Mouse (Mus musculus) gastrocnemius, adult 8-10 months (tissue): ENCODE measurements around the gene Gse1. TPM values are rescaled to one million over a fixed set of nuclear protein-coding genes. Genes with fewer than 3 reads are reported as not detected.

Experiments used
- DNase-seq, 2 experiments: peaks; one replicate each; pipeline ENCODE4 v3.0.0; 2022; ENCODE audit warnings: low spot score in 2 of 2
- total RNA-seq, 4 experiments: library from RNA; stranded (reverse); gene quantifications; 2 replicates each; pipeline ENCODE4 v1.2.4; 2022

Gene Gse1
- total RNA-seq, 4 experiments from 2014 or later = 32.6 to 36.2 (median 34.6) TPM

DNA sequence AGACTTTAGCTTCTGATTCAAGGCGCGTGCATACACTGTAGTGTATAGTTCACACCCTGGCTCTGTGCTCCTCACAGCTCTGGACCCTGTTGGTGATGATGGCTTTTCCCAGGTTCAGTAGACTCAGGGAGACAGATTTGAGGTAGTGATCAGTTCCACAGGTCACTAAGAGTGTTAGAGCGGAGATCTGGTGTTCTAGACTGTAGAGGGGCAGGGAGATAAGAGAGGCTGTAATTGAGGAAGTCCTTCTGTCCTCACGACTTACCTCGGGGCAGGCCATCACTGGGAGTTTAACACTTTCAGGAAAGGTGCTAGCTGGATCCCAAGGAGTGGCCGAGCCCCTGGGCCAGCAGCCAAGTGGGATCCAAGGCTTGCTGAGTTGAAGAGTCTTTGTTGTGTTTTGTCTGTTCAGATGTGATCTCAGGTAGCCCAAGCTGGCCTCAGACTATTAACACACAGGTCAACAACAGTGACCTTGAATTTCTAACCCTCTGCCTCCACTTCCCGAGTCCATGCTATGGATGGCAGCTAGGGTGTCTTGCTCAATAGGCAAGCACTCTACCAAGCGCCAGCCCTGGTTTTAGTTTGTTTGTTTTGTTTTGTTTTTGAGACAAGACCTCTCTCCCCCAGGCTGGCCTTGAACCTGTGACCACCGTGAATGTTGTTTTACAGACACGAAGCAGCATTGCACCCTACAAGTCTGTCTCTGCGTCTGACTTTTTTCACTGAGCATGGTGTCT, 246.4 kb downstream of the Gse1 start:
- no peak for DNase-seq

DNA sequence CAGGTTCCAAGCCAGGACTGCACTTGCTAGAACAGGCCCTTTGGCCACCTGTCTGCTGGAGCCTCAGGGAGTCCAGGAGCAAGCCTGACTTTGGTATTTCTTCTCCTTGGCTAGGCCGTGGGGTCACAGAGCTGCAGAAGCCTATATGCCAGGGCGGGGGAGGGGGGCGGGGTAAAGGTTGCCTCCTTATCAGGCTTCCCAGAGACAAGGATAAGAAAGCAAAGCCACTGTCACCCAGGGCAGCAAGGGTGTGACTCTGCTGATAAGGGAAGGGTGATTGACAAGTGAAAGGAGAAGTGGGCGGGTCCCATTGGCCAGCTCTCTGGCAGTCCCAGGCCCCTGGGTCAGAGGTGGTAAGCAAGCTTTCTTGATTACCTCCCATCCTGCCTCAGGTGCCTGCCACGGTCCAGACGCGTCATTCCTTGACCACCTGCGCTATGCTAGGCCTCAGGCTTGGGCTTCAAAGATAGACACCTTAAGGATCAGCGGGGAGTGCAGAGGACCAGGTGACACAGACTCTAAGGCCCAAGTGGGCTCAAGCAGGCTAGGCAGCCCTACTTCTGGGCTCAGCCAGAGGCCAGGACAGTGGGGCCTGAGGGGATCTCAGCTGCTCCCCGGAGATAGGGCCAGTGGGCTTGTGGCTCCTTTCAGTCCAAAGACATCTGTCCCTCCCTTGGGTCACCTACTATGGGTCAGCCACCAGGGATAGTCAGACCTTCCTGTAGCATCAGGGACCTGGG, 247.4 kb downstream of the Gse1 start:
- DNase-seq = no peak

GRCm38 (mm10) chr8:120476711-120477575, 248.7 kb downstream of the Gse1 start:
- no peak for DNase-seq

GRCm38 (mm10) chr8:120478754-120479153, 250.5 kb downstream of the Gse1 start:
- DNase-seq = no peak

DNA sequence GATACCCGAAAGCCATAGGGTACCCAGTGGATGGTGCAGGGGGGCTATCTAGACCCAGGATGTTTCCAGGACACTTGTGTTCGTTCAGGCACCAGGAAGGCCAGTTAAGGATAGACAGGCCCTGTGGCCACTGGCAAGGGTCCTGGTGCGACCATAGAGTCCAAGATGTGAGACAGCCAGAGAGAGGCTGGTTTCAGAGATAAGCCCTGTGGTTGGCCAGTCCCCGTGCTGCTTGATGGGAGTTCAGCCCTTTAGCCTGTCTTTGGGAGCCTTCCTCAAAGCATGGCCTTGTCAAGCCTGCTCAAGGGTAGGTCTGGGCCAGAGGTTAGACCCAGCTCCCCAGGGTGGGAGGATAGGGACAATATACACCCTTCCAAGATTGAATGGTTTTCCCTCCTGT, 251.4 kb downstream of the Gse1 start:
- no peak for DNase-seq

GRCm38 (mm10) chr8:120482015-120482689, 253.9 kb downstream of the Gse1 start:
- DNase-seq = no peak

DNA sequence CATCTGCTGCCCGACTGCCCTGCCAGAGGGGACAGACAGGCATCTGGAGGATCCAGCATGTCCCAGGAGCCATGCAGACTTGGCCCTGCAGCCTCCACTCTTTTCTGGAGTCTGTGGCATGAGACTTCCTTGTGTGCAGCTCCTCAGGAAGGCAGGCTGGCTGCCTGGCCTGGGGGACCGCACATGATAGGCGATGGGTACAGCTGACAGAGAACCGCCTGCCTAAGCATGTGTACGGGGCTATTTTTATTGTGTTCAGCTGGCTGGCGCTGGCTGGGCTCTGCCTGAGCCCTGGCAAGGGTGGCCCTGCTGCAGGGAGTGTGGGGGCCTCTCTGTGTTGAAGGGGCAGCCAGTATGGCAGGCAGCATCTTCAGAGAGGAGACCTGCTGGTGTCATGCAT, 256.2 kb downstream of the Gse1 start:
- DNase-seq = no peak

DNA sequence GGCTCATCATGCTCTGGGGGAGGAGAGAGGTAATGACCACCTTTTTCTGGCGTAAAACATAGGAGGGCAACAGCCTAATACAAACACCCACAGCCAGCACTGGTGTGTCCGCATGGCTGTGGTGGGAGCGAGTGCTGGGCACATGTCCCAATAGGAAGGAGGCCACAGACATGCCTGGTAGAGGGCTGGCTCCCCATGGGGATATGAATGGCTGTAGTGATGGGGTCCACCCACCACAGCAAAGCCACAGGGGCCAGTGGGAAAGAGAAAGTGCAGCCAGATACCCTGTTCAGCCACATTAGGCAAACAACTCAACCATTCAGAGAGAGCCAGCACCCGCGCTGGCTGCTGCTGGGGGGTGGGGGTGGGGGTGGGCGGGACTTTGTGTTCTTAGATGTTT, 256.9 kb downstream of the Gse1 start:
- DNase-seq = no peak

- no peak for DNase-seq
Measured at GRCm38 (mm10) chr8:120485551-120486476, 257.6 kb downstream of the Gse1 start.

DNA sequence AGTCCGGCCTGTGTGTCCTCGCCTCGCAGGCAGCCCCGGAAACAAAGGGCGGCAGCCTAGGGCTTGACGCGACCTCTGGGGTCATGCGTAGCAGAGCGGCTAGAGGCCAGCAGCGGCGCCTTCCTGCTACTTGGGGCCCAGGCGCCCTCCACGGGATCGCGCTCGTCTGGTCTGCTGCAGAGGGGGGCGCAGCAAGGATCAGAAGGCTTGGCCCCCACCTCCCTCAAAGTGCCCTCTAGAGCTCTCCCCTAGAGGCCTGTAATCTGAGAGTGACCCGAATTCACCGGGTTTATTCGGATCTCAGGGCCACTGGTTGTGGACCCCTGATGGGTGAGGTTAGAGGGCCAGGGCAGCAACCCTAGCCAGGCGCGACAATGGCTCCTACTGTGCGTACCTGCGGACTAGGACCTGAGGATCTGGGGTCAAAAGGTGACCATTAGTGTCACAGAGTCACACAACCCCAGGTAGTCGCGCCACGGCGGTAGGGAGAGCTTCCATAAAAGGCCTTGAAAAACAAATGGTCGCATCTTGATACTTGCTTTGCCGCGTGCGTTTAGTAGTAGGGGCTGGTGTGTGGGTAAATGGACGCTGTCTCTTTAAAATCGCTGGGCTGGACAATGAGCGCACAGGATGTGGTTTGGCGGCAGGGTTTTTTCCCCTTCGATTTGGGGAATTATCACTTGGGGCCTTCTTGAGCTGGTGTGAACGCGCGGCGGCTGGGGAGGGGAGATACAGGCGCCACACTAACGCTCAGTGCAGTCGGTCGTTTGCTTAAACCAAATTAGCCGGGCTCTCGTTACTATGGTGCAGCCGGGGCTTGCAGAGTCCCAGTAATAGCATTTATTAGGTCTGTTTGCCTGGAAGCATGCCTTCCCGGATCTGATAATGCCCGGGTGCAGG, 258.5 kb downstream of the Gse1 start:
- no peak for DNase-seq

DNA sequence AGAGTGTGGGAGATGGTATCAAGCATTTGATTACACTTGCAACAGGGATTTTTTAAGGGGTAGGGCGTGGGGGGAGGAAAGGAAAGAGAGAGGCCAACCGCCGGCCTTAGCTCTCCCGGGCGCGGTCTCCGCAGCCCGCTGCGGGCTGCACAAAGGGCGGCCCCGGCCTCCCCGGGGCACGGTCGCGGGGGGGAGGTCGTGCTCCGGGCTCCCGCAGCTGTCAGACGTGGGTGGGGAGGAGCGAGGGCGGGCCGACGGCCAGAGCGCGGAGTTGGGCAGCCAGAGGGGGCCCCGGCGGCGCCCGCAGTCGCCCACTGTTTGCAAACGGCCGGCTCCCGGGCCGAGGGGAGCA, 259.1 kb downstream of the Gse1 start:
- DNase-seq = peak in 1 of 2 experiments; percentile 46

DNA sequence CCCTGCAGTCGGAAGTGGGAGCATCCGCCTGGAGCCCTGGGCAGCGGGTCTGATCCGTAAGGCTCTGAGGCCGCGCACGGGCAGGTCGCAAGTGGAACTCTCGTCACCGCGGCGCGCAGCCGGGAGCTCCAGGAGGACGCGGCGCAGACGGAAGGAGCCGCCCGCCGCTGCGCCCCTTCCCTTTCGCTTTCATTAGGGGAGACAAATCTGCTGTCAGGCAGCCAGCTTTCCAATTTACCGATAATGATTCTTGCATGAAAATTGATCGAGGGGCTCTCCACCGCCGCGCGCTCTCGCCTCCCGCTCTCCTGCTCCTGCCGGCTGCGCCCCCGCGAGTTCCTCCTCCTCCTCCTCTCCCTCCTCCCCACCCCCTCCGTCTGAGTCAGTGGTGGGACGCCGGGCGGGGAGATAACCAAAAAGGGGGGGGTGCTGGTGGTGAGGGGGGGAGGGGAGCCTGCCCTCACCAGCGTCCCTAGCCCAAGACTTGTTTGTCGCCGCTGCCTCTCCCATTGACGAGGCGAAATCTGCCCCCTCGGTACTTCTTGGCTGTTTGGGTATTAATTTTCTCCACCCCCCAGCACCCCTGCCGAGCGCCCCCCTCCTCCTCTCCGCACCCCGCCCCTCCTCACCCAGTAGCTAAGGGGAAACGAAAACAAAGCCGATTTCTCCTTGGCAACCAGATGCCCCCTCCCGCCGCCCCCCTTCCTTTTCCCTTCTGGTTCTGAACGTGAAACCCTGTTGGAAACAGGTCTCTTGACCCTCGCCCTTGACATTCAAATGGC, 259.7 kb downstream of the Gse1 start:
- no peak for DNase-seq

DNA sequence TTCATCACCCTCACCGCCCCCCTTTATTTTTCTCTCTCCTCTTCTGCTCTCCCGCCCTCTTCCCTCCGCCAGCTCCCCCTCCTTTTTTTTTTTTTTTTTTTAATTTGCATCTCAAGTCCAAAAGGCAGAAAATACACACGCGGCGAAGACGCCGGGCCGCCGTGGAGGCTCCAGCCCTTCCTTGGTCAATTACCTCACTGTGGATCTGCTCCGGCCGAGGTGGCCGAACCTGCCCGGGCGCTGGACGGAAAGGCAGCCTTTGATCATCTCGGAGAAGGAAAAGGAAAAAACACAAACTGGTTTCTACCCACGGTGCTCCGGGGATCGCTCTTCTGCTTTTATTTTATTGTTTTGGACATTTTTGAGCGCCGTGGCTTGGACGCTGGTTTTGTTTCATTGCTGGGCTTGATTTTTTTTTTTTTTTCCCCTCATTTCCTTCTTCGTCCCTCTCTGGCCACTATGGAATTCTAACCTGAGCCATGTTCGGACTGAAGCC, 260.4 kb downstream of the Gse1 start:
- no peak for DNase-seq

- no peak for DNase-seq
Measured at GRCm38 (mm10) chr8:120489142-120489754, 261.0 kb downstream of the Gse1 start.

DNA sequence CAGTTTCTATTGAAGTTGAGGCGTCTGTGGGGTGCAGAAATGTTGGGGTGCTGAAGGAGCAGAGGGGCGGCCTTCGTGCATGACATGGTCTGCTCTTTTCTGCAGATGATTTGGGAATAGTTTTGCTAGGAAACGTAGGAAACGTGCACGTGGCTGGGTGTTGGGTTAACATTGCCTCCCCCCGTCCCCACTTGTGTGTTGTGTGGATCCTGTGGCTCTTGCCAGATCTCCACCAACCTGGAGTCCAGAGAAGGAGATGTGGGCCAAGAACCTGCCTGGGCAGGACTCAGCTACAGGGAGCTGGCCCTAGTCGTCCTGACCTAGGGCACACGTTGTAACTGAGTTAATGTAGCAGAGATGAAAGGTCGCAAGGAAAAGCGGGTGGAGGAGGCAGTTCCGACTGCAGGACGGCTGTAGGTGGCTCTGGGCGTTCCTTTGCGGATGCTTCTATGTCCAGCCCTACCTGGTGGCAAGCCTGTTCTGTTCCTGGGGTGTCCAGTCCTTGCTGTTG, 261.6 kb downstream of the Gse1 start:
- DNase-seq = no peak

DNA sequence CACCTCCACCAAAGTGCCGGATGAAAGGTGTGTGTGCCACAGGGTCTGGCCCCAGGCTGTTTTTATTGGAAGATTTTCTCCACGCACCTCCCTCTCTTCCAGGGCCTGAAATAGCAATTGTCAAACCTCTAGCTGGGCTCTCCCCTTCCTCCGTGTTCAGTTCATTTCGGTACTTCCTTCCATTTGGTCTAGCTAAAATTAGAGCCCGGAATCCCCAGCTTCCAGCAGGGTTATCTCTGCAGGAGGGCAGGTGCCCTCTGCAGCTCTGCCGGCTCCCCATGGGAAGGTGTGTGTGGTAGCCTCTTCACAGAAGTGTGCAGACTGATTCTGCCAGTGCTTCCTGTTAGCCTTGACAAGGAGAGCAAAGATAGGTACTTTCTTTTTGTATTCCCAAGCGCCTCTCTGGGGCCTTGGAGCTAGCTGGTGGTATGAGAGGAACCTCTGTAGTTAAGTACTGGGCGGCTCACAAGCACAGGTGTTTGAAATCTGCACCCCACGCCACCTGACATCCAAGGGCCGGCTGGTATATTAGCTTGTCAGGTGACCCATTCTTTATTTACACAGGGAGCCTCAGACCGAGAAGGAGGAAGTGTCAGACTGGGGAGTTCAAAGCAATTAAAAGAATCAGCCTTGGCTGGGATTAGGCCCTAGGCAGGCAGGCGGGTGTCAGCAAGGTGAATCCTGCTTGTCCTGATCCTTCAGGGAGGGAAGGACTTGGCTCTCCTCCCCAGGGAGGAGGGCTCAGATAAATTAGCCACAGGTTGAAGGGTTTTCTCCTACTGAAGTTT, 262.3 kb downstream of the Gse1 start:
- no peak for DNase-seq
